Mouse (Mus musculus) natural killer cell, adult 2 months (primary cell): Measurements from ENCODE around the gene Ppfibp2.

Experiments
- DNase-seq, 2 experiments: peaks; one replicate each; pipeline ENCODE4 v3.0.0; 2022; ENCODE audit warnings: low spot score in 2 of 2

The Ppfibp2 gene

DNA sequence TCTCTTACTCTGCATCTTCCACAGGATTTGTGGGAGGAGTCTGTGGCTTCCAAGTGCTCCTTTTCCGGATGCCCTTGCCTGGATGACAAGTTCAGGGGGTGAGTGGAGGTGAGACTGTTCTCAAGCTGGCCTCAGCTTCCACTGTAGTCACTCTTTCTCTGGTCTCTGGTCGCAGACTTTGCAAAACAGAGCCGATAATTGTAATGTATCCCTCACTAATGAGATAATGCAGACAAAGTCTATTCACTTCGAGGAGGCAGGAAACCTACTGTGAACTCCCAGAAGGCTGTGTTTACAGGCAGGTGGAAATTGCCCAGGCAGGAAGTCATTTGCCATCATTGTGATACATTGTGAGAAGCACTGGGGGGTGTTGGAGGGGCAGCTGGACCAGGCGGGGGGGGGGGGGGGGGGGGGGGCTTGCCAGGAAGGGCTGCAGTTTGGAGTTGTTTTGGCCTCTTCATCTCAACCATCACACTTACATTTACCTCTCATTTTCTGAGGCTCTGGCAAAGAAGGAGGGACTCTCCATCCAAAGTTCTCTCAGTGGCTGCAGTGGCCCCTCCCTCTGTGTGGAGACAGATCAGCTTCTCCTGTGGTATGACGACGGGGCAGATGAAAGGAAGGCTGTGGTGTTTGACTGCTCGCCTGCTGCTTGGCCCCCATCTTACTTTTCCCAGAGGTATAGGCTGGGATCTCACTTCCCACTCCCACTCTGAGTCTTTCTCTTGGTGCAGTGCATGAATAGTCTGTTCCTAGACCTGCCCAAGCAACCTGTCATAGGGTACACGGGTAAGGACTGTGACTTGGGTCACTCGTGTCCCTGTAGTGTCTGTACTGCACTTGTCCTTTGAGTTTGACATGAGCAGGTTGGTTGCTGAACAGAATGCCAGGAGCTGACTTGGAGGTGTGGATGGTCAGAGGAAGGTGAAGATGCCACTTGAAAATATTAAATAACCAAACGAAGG, 23.3 kb downstream of the Ppfibp2 start:
- DNase-seq = no peak

DNA sequence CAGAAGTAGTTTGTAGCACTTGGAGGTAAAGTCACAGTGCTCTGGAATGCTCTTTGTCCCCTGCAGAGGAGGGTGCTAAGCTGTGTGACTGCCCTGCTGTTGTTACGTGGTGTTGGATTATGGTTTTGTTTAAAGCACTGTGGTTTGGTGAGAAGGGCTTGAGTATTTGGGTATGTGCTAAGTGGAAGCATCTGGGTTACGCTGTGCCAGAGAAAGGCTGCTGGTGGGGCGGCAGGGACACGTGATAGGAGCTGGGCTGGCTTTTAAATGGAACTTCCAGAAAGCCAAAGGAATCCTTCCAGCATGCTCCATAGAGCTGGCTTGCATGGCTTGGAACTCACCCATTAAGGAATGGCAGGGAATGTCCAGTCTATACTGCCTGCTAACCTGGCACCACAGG, 24.2 kb downstream of the Ppfibp2 start:
- DNase-seq = no peak

DNA sequence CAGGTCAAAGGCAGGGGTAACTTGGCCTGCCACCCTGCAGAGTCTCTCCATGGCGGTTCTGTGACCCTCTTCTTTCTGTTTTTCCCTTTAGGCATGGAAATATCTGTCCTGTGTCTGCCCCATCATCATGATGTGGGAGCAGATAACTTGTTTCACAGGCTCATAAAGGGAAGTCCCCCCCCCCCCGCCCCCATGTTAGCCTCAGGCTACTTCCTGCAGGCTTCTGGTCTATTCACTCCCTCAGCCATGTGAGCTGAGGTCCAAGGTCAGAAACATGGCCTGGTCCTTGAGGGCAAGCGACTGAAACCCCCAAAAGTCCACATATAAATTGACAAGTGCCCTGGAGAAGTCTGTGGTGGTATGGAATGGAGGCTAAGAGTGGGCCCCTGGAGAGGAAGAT, 25.1 kb downstream of the Ppfibp2 start:
- DNase-seq = no peak

DNA sequence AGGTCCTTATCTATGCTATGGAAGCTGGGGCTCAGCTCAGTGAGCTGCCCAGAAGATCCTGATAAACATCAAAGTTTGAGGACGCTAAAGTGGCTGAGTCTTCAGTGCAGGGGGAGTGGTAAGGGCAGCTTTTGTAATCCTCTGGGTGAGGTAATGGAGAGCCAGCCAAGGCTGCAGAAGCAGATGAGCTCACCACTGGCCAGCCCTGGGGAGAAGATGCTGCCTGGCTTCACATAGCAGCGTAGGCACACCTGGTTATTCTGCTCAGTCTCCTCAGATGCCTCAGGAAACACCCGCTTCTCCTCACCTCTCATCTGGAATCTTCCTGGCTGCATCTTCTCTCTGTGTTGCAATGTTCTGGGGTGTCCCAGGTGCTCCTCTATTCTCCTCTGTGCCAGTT, 29.4 kb downstream of the Ppfibp2 start:
- no peak for DNase-seq

DNA sequence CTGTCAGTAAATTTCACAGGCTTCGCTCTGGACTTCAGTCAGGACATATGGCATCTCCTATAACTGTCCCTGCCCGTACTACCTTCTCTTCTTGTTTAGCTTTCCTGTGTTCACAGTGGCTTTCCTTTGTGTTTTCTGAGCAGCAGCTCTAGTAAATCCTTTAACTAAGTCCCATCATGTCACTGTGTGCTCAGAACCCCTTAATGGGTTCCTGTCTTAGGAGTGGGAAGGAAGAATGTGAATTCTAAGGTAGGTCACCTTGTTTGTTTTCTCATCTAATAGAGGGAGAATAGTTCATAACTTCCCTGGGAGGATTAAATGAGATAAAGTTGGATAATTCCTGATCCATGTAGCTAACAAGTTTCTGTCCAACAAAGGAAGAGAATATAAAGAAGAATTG, 30.1 kb downstream of the Ppfibp2 start, which contains the start of gene 5330417H12Rik:
TSS of gene 5330417H12Rik (minus strand) at position 101 of the 400 bp plus-strand sequence.
- DNase-seq = no peak

DNA sequence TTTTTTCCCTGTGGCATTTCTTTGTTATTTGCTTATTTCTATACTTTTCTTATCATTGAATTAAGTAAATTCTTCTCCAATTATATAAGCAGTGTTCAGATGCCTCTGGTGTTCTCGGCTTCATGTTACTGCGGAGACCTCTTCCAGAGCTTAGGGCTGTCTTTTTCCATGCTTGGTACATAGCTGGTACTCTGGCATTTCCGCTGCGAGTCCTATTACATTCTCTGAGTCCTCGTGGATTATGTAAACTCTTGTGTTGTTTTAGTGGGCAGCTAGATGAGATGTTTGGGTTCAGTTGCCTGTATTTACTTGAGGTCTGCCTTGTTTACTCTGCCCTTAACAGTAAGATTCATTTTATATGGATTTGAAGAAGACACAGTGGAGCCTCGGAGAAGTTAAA, 30.8 kb downstream of the Ppfibp2 start:
- DNase-seq = no peak

DNA sequence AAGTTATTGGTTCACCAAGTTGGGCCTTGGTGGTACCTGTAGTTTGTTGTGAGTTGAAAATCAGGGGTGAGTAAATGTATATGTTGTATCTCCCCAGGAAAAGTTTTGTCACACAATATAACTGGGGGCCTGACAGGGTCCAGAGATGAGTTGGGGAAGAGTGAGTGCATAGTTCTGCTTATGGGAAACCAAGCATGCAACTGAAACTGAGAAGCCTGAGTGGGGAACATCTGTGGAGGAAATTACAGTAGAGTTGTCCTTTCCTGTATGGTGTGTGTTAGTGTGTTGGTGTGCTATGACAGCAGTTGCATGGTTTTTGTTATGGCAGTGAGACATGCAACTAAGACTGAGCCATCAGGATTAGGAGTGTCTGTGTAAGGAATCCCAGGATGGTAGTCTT, 33.4 kb downstream of the Ppfibp2 start:
- DNase-seq = no peak

DNA sequence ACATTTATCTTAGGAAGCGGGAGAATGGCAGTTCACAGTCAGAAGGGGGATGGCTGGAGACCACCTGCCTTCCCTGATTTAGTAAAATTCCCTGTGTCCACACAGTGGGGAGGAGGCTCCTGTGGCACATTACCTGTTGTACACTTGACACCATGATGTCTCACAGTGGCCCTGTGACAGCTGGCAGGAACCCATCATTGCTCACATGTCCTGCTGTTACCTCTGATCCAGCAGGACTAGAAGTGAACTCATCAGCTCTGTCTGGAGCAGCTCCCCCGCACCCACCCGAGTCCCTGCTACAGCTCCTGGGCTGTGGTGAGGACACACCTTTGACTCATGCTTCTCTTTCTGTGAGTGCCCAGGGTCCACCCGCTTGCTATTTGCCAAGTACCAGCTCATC, 38.2 kb downstream of the Ppfibp2 start:
- DNase-seq = no peak

DNA sequence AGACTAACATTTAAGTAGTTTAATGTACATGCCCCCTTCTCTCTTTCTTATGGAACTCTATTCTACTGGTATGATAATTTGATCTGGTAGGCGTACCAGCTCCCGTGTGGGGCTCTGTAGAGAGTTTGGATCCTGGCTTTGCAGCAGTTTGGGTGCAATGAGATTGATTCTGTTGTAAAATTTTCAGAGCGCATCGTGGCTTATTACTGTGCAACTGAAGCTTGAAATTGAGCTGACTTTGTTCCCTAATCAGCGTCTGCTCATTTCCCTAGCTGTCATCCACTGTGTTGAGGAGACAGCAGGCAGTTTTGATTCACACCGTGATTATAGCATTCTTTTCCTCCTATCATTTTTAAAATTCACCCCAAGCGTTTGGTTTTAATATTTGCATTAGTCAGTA, 42.4 kb downstream of the Ppfibp2 start:
- no peak for DNase-seq

DNA sequence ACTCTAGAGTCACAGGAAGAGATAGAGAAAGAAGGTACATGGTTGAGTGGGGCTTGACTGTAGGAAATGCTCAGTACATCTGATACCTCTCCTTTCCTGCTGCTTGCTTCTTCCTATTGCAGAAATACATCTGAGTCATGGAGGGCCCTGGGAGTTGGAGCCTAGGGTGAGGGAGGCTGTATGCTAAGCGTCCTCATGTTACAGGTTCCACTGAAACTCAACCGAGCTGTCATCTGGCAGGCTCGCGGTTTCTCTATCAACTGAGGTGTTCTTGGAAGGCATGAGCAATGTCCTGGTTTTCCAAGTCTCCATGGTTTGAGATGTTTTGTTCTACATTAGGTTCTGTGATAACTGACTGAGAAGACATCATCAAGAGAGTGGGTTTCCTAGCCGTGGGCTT, 43.0 kb downstream of the Ppfibp2 start:
- DNase-seq = no peak

DNA sequence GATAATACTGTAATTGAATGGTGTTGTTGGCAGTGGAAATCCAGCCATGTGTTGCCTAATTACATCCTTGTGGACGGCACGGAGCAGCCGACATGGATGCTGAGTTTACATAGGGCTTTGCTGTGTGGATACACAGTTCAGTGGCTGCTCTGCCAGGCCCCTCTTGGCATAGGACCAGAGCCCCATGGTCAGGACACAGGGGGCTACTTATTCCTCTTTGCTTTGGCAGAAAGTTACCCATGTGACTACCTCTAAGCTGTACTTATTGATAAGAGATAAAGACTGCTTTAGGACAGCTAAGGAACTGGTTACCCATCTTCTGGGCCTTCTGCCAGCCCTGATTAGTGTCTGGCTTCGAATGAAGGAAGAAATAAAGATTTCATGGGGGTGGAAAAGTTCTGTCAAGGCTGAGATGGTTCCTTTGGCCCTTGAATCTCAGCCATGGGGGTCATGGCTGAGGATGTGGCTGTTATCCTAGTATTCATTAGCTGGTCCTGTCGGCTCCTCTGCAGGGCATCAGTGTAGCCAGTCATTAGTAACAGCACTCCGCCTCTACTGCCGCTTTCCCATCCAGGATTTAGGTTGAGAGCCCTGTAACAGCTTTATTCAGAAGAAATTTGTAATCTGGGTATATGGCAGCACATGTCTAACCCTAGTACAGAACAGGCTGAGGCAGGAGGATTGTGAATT, 47.7 kb downstream of the Ppfibp2 start:
- no peak for DNase-seq

DNA sequence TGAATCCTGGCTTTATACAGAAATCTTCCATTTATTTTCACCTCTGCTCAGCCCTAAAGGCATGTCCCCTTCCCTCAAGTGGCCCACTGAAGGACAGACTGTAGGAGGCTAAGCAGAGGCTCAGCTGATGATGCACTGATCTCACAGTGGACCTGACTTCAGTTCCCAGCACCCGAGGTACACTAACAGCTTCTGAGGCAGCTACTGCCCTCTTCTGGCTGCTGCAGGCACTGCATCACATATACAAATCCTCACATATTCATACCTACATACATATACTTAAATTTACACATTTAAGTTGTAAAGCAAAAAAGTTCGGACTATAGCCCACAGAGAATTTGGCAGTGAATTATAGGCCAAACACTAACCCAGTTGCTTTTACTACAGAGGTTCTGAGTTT, 50.0 kb downstream of the Ppfibp2 start:
- DNase-seq = no peak

DNA sequence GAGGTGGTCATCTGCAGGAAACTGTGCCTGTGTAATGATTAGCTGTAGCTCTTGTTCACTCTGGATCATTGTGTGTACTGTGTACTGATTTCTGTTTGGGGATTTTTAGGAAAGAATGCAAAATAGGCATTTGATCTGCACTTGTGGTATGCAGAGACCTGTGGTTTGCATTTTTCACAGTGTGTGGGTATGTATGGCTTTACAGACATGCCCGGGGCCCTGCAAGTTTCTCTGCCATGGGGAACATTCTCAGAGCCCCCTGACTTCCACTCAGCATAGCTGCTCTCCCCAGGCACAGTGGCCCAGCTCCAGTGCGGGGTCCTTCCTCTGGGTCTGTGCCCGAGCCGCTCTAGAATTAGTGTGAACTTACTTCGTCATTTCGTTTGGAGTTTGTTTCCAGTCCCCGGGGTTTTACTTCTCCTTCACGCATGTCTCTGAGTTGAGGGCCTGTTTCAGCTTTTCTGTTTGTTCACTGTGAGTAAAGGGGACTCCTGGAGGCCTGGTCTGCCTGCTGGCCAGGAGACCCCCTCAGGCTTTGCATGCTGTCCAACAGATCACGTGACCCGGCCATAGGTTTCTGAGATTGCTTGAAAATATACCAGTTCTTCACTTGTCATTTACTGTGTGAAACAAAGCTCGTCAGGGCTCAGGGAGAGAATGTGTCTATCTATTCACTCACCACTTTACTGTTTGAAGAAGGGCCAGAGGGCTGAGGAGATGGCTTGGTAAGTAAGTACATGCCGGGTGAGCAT, 54.1 kb downstream of the Ppfibp2 start:
- DNase-seq = no peak

DNA sequence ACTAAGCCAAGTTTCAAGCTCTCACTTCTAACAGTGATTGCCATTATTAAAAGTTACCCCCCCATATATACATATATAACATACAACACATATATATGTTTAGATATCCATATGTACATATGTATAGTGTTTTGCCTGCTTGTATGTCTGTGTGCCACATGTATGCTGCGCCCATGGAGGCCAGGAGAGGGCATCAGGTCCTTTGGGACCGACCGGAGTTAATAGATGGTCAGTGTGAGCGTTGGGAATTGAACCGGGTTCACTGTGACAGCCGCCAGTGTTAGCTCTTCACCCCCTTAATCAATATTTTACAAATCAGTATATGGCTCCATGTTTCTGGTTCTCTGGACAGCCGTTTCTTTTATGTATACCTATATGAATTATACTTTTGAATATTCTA, 55.0 kb downstream of the Ppfibp2 start:
- no peak for DNase-seq

DNA sequence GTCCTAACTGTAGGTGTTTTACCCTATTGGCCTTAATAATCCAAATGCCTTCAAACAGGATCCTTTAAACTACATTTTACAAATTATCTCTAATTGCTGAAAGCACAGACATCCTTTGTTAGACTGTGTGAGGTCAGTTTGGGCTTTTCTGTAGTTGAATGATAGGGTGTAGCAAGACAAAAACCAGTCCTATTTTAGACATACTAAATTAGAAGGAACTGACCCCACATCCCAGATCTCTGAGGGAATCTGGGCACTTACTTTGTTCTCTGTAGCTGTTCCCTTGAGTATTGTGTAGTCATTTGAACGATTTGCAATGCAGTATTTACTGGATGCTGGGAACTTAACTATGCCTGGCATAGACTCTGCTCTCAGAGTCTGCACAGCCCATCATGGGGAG, 56.8 kb downstream of the Ppfibp2 start:
- no peak for DNase-seq

DNA sequence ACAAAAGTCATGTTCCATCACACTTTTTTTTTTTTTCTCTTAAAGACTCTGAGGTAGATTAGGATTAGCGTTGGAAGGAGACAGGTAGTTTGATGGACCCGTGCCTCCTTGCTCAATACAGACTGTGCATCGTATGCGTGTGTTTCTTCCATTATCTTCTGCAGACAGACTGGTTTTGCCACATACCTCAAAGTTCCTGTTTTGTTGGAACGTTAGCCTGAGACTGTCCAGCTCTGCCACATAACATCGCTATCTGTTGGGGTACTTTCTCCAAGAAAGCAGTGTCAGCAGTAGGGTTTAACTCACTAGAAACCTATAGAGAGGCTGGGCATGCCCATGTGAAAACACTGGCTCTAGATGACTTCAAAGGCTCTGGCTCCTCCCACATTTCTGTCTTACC, 61.4 kb downstream of the Ppfibp2 start:
- no peak for DNase-seq

DNA sequence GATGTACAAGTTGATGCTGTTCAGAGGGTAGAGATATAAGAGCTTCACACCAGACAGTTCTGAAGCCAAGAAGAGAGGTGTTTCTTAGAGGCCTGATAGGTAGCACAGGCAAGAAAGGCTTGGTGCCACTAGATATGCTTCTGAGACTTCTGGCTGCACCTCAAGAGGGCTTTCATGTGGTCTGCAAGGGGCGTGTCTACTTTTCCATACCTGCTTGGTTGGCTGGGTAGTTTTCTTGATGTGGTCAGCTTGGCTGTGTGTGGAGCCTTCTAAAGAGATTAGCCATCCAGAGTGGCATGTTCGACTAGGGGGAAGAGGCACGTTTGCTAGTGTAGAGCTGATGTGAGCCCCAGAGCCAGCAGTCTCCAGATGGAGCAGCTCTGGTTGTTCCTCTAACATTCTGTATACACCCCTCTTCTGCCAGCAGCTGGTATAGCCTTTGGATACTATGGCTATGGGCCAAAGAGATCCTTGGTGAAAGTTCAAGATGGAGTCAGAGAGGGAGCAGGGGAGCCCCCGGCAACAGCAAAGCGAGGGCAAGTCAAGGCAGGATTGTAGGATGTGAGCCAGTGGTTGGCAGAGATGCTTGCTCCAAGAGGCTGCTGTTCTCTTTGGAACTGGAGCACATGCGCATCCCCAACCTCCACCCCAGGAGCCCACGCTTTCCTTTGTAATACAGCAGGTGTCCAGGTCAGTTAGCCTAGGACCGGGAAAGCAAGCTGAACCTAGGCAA, 64.3 kb downstream of the Ppfibp2 start:
- DNase-seq = peak in 1 of 2 experiments; percentile 37

DNA sequence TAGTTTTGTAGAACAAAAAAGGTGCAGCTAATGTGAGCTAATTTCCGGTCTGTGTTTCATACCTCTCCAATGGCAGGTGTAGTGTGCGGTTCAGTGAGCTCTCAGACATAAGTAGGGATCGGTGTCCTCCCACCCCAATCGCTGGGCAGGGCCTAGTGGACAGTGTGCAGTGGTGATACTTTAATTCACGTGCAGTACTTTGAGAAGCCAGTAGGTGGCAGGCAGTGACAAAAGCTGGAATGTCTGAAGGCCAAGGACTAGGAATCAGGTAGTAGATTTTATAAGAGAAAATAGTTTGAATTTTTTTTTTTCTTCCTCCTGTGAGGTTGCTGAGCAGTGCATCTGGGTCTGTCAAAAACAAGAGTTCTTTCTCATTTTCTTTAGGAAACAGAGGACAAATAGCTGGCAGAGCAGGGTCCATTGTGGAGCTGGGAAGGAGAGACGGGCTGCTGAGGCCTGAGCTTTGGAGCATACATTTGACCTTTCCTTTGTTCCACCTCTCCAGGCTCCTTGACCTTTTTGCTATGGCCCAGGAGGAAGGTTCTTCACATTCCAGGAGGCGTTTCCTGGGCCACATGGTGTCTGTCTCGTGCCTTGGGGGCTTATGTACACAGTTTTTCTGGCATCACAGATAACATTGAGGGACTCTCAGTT, 66.3 kb downstream of the Ppfibp2 start:
- peak; percentile 37 to 52 for DNase-seq

DNA sequence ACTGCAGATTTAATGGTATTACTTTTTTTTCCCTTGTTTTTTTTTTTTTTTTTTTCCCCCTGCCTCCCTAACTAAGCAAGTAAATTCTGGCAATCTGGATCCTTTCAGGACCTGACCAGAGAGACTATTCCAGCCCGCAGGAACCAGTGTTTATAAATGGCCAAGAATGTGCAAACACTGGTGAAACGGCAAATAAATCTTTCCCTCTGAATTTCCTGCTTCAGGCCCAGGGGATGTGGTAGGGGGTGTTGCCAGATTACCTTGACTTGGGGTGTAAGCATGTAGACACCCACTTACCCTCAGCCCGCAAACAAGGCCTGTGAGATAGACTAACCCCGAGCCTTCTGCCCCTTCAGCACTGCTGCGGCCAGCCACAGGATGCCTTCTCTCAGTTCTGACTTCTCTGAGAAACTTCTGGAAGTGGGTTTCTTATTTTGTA, 66.9 kb downstream of the Ppfibp2 start:
- DNase-seq = no peak

DNA sequence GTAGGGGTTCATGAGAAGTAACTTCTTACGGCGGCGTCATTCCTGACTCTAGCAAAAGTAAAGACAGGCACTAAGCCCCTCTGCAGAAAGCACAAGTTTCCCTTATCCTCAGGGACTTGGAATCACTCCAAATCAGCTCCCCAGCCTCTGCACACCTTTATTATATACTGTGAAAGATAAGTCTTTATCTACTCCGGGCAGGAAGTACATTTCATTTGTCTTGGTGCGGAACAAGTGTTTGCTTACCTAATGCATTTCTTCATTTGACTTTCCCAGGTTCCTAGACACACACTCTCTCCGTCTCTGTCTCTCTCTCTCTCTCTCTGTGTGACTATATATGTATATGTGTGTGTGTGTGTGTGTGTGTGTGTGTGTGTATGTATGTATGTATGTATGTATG, 68.6 kb downstream of the Ppfibp2 start:
- no peak for DNase-seq
